Mouse (Mus musculus) kidney, postnatal 0 days (tissue): ENCODE measurements around the gene Umad1. TPM values are rescaled to one million over a fixed set of nuclear protein-coding genes. Genes with fewer than 3 reads are reported as not detected.
A peak's percentile ranks its signal among the peaks of the same experiment; 100 is the strongest.

Experiments used
- ATAC-seq: fragments of 200-750 bp; cut with Nextera tagmentation; replicated peaks from 2 replicates; pipeline ENCODE4 v1.8.0; 2017; ENCODE audit warnings: low read depth, moderate number of reproducible peaks, moderate TSS enrichment, moderate library complexity; ENCODE audit not compliant: low FRiP score
- DNase-seq: peaks from one replicate; pipeline ENCODE4 v3.0.0-alpha.2; 2016; ENCODE audit warnings: low spot score
- H3K27ac ChIP-seq: fragments of 300-500 bp; sonication (generic); 2 replicates; pipeline ENCODE4 v1.5.1; 2014; ENCODE audit warnings: mild to moderate bottlenecking
- H3K27me3 ChIP-seq: fragments of 300-500 bp; sonication (generic); 2 replicates; pipeline ENCODE4 v1.6.1; 2014; ENCODE audit warnings: low read length, mixed read lengths; ENCODE audit not compliant: insufficient read depth
- H3K36me3 ChIP-seq: fragments of 300-500 bp; sonication (generic); 2 replicates; pipeline ENCODE4 v1.6.1; 2014; ENCODE audit warnings: low read length, mixed read lengths; ENCODE audit not compliant: insufficient read depth
- H3K4me1 ChIP-seq: fragments of 300-500 bp; sonication (generic); replicated peaks from 2 replicates; pipeline ENCODE4 v1.6.1; 2014; ENCODE audit warnings: antibody characterized with exemption, low read length, mixed read lengths; ENCODE audit not compliant: insufficient read depth
- H3K4me2 ChIP-seq: fragments of 300-500 bp; sonication (generic); 2 replicates; pipeline ENCODE4 v1.6.1; 2014; ENCODE audit warnings: mild to moderate bottlenecking, low read length, moderate library complexity, mixed read lengths
- H3K4me3 ChIP-seq: fragments of 300-500 bp; sonication (generic); replicated peaks from 2 replicates; pipeline ENCODE4 v1.5.1; 2014; ENCODE audit warnings: low read depth, low read length
- H3K9ac ChIP-seq: fragments of 300-500 bp; sonication (generic); 2 replicates; pipeline ENCODE4 v1.6.1; 2014; ENCODE audit warnings: low read depth, low read length
- H3K9me3 ChIP-seq: fragments of 300-500 bp; sonication (generic); replicated peaks from 2 replicates; pipeline ENCODE4 v1.6.1; 2016; ENCODE audit warnings: low read length, inconsistent platforms, mixed read lengths
- CTCF ChIP-seq: IDR thresholded peaks from 2 replicates; pipeline ENCODE4 v1.5.1; 2016; ENCODE audit warnings: antibody characterized with exemption, low read depth, mild to moderate bottlenecking, moderate library complexity
- WGBS: fragments of 180-500 bp; shearing (Covaris S2); extraction: QIAGEN DNeasy Blood & Tissue Kit; methylation state at CpG from one replicate; pipeline ENCODE4 v1.1.7; 2014; 5-methylcytosine and 5-hydroxymethylcytosine counted together
- polyA plus RNA-seq: library from polyadenylated mRNA; unstranded; fragments of >200 nt; fragmentation: Nextera tagmentation; extraction: Ambion mirVana; gene quantifications from 2 replicates; pipeline ENCODE4 v1.2.1, GENCODE M21; 2015

Gene Umad1
- polyA plus RNA-seq, 1 experiment from 2014 or later, result 28.4 TPM

GRCm38 (mm10) chr6:8415823-8416222, 156.7 kb downstream of the Umad1 start:
- H3K9me3 ChIP-seq, result no peaks in the 10 kb centered on the region
- DNase-seq (no peak), ATAC-seq (no peak)
- WGBS, result 88% methylated on average over 5 of the region's 5 CpGs
- no peak overlapping the region for H3K27ac ChIP-seq
- H3K4me1 ChIP-seq, result no peaks in the 10 kb centered on the region
- no peak overlapping the region for H3K4me2 ChIP-seq
- no peak overlapping the region for H3K4me3 ChIP-seq
- TF ChIP-seq CTCF, result no peak
- no peak overlapping the region for H3K9ac ChIP-seq
- no peaks in the 10 kb centered on the region for H3K27me3 ChIP-seq
- H3K36me3 ChIP-seq, result no peaks in the 10 kb centered on the region

GRCm38 (mm10) chr6:8416802-8417569, 157.9 kb downstream of the Umad1 start:
- 45% methylated on average over 8 of the region's 8 CpGs for WGBS

GRCm38 (mm10) chr6:8419485-8420186, 160.5 kb downstream of the Umad1 start:
- Histone ChIP-seq H3K27ac (0 out of 2 replicates have a peak overlapping the region, but pooled peaks have one; percentile 10), H3K9me3 (no peaks in the 10 kb centered on the region), H3K36me3 (no peaks in the 10 kb centered on the region), H3K27me3 (no peaks in the 10 kb centered on the region), H3K4me2 (no peak overlapping the region), H3K4me3 (no peak overlapping the region), H3K4me1 (no peaks in the 10 kb centered on the region), H3K9ac (no peak overlapping the region)
- peak; percentile 36 for DNase-seq
- no peak for ATAC-seq
- no peak for TF ChIP-seq CTCF
- WGBS, result 30% methylated on average over 4 of the region's 4 CpGs

More at GRCm38 (mm10) chr6:8416802-8417569, 157.9 kb downstream of the Umad1 start:
- Histone ChIP-seq H3K4me3 (no peak overlapping the region), H3K9me3 (no peaks in the 10 kb centered on the region), H3K27me3 (no peaks in the 10 kb centered on the region), H3K4me2 (no peak overlapping the region), H3K4me1 (no peaks in the 10 kb centered on the region), H3K27ac (no peak overlapping the region), H3K9ac (no peak overlapping the region), H3K36me3 (no peaks in the 10 kb centered on the region)
- ATAC-seq, result no peak
- peak; percentile 29 for DNase-seq
- TF ChIP-seq CTCF, result no peak

GRCm38 (mm10) chr6:8420187-8420503, 161.1 kb downstream of the Umad1 start:
- ATAC-seq (no peak), DNase-seq (no peak)
- no peak for TF ChIP-seq CTCF
- Histone ChIP-seq H3K27ac (no peak overlapping the region), H3K4me1 (no peaks in the 10 kb centered on the region), H3K36me3 (no peaks in the 10 kb centered on the region), H3K9me3 (no peaks in the 10 kb centered on the region), H3K4me3 (no peak overlapping the region), H3K4me2 (no peak overlapping the region), H3K9ac (no peak overlapping the region), H3K27me3 (no peaks in the 10 kb centered on the region)
- 84% methylated on average over 1 of the region's 1 CpGs for WGBS

GRCm38 (mm10) chr6:8421421-8421820, 162.3 kb downstream of the Umad1 start:
- no peak overlapping the region for H3K4me3 ChIP-seq

GRCm38 (mm10) chr6:8421959-8422581, 163.0 kb downstream of the Umad1 start:
- no peak for TF ChIP-seq CTCF
- no peaks in the 10 kb centered on the region for H3K4me1 ChIP-seq

More at GRCm38 (mm10) chr6:8421421-8421820, 162.3 kb downstream of the Umad1 start:
- no peak overlapping the region for H3K9ac ChIP-seq
- H3K9me3 ChIP-seq, result no peaks in the 10 kb centered on the region
- no peaks in the 10 kb centered on the region for H3K27me3 ChIP-seq
- WGBS, result 51% methylated on average over 5 of the region's 5 CpGs
- DNase-seq, result no peak
- H3K4me2 ChIP-seq, result no peak overlapping the region
- no peak for TF ChIP-seq CTCF
- H3K27ac ChIP-seq, result no peak overlapping the region
- H3K36me3 ChIP-seq, result no peaks in the 10 kb centered on the region
- ATAC-seq, result no peak
- no peaks in the 10 kb centered on the region for H3K4me1 ChIP-seq

More at GRCm38 (mm10) chr6:8421959-8422581, 163.0 kb downstream of the Umad1 start:
- no peaks in the 10 kb centered on the region for H3K9me3 ChIP-seq
- DNase-seq, result no peak
- H3K4me3 ChIP-seq, result no peak overlapping the region
- WGBS, result 72% methylated on average over 10 of the region's 10 CpGs
- H3K27me3 ChIP-seq, result no peaks in the 10 kb centered on the region
- no peak overlapping the region for H3K9ac ChIP-seq
- no peaks in the 10 kb centered on the region for H3K36me3 ChIP-seq
- H3K4me2 ChIP-seq, result no peak overlapping the region
- no peak overlapping the region for H3K27ac ChIP-seq
- no peak for ATAC-seq
